Mouse (Mus musculus): ENCODE data around the gene Gm10642. TPM values are rescaled to one million over a fixed set of nuclear protein-coding genes. Genes with fewer than 3 reads are reported as not detected.

Gene Gm10642
- polyA plus RNA-seq, 1 experiment from 2014 or later, result 1.4 TPM

DNA sequence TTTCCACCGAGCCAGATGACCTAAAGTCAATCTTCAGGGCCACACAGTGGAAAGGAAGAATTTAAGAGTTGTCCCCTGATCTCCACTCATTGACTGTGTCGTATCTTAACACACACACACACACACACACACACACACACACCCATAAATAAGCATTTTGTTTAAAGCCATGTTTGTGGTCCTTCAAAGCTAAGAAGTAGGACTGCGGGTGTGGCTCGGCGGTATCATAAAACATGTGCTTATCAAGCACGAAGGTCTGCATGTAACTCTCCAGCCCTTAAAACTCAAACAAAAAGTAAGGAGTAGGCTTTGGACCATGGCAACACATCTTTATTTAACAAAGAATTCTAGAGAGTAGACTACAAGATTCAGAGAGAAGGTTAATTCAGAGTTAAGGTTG lies 14.3 kb downstream of the Gm10642 start:
- Histone ChIP-seq H3K9me3 (ENCODE audit: control insufficient read depth) (no peaks in the 10 kb centered on the region), H3K4me3 (ENCODE audit: low read depth, low read length) (no peak overlapping the region), H3K27me3 (replicated peaks; ENCODE audit: control insufficient read depth, insufficient read depth, low read length) (no peaks in the 10 kb centered on the region), H3K4me2 (replicated peaks; ENCODE audit: low read depth) (no peak overlapping the region), H3K4me1 (replicated peaks; ENCODE audit: control insufficient read depth, insufficient read depth, low read length) (no peaks in the 10 kb centered on the region), H3K27ac (ENCODE audit: low read depth, low read length) (no peak overlapping the region), H3K9ac (ENCODE audit: low read depth, low read length) (no peak overlapping the region), H3K36me3 (ENCODE audit: control insufficient read depth, insufficient read depth) (no peaks in the 10 kb centered on the region)
- WGBS, result 43% methylated on average over 6 of the region's 6 CpGs
- no peak for ATAC-seq
- no peak for TF ChIP-seq CTCF (IDR thresholded peaks at IDR 0.05; ENCODE audit: low read depth)

DNA sequence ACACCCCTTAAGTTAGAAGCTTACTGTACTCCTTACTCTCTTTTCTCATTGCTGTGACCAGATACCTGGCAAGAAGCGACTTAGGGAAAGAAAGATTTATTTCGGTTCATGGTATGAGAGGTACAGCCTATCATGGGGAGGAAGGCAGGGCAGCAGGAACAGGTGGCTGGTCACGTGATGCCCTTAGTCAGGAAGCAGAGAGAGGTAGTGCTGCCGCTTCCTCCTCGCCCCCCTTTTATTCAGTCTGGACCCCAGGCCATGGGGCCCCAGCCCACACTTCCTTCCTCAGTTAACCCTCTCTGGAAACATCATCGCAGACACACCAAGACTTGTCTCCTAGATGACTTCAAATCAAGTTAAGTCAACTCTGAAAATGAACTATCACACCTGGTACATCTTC lies 15.2 kb downstream of the Gm10642 start:
- no peaks in the 10 kb centered on the region for H3K9me3 ChIP-seq (ENCODE audit: control insufficient read depth)
- H3K27me3 ChIP-seq (replicated peaks; ENCODE audit: control insufficient read depth, insufficient read depth, low read length), result no peaks in the 10 kb centered on the region
- TF ChIP-seq CTCF (IDR thresholded peaks at IDR 0.05; ENCODE audit: low read depth), result no peak
- no peak overlapping the region for H3K4me2 ChIP-seq (replicated peaks; ENCODE audit: low read depth)
- H3K4me1 ChIP-seq (replicated peaks; ENCODE audit: control insufficient read depth, insufficient read depth, low read length), result no peaks in the 10 kb centered on the region
- H3K36me3 ChIP-seq (ENCODE audit: control insufficient read depth, insufficient read depth), result no peaks in the 10 kb centered on the region
- no peak for ATAC-seq
- H3K9ac ChIP-seq (ENCODE audit: low read depth, low read length), result no peak overlapping the region
- H3K27ac ChIP-seq (ENCODE audit: low read depth, low read length), result no peak overlapping the region
- H3K4me3 ChIP-seq (ENCODE audit: low read depth, low read length), result no peak overlapping the region
- WGBS, result 63% methylated on average over 6 of the region's 6 CpGs

DNA sequence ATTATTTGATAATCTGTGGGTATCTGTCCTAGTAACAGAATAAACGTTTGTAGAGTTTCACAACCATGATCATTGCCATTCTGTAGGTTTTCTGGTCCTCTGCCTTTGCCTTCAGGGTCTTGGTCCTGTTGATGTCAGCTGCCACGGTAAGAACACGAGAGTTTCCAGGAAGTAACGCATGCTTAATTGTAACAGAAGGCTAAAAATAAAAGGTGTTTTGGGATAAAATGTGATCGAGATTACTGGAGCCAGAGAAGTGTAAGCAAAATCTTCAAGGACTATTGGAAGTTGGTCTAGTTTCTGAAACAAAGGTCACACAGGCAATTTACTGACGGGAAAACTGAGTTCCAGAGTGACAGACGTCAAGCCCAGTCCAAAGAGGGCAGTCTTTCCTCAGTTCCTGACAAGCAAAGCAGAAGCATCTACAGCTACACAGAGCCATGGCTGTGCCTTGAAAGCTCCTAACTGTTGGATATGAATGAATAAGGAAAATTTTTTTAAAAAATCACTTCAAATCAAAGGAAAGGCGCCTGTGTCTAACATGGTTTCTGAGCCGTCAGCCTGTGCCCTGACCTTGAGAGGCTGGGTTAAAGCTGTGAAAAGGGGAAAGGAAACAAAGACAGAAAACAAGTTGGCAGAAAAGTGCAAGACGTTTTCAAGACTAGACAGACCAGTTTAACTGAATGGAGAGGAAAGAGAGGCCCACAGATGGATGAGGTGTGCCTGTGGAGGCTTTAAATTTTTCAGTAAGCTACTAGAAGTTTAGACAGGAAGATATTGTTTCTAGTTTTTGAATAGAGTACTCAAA lies 15.9 kb downstream of the Gm10642 start:
- no peak for ATAC-seq
- peak; percentile 75 for TF ChIP-seq CTCF (IDR thresholded peaks at IDR 0.05; ENCODE audit: low read depth)
- Histone ChIP-seq H3K36me3 (ENCODE audit: control insufficient read depth, insufficient read depth) (no peaks in the 10 kb centered on the region), H3K4me3 (ENCODE audit: low read depth, low read length) (no peak overlapping the region), H3K4me1 (replicated peaks; ENCODE audit: control insufficient read depth, insufficient read depth, low read length) (no peaks in the 10 kb centered on the region), H3K9me3 (ENCODE audit: control insufficient read depth) (no peaks in the 10 kb centered on the region), H3K9ac (ENCODE audit: low read depth, low read length) (no peak overlapping the region), H3K4me2 (replicated peaks; ENCODE audit: low read depth) (no peak overlapping the region), H3K27me3 (replicated peaks; ENCODE audit: control insufficient read depth, insufficient read depth, low read length) (no peaks in the 10 kb centered on the region), H3K27ac (ENCODE audit: low read depth, low read length) (no peak overlapping the region)
- WGBS, result 36% methylated on average over 10 of the region's 10 CpGs

DNA sequence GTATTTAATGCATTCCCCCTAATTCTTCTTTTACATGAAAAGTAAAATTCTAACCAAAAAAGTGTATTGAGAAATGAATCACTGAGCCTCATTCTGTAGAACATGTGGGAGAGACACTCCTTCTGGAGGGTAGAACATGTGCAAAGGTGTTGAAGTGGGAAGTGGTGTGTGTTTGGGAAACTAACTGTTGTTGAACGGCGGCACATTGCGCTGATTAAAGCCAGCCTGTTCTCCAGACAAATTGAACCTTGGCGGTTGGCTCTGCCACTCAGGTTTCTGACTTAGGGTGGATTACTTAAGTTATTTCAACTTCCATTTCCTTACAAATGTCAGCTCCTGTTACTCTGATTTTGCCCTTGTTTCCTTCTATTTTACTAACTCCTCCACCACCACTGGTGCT lies 17.6 kb downstream of the Gm10642 start:
- WGBS, result 93% methylated on average over 4 of the region's 4 CpGs
- Histone ChIP-seq H3K27ac (ENCODE audit: low read depth, low read length) (no peak overlapping the region), H3K36me3 (ENCODE audit: control insufficient read depth, insufficient read depth) (no peaks in the 10 kb centered on the region), H3K9me3 (ENCODE audit: control insufficient read depth) (no peaks in the 10 kb centered on the region), H3K27me3 (replicated peaks; ENCODE audit: control insufficient read depth, insufficient read depth, low read length) (no peaks in the 10 kb centered on the region), H3K9ac (ENCODE audit: low read depth, low read length) (no peak overlapping the region), H3K4me1 (replicated peaks; ENCODE audit: control insufficient read depth, insufficient read depth, low read length) (no peaks in the 10 kb centered on the region), H3K4me3 (ENCODE audit: low read depth, low read length) (no peak overlapping the region), H3K4me2 (replicated peaks; ENCODE audit: low read depth) (no peak overlapping the region)
- no peak for ATAC-seq
- no peak for TF ChIP-seq CTCF (IDR thresholded peaks at IDR 0.05; ENCODE audit: low read depth)

DNA sequence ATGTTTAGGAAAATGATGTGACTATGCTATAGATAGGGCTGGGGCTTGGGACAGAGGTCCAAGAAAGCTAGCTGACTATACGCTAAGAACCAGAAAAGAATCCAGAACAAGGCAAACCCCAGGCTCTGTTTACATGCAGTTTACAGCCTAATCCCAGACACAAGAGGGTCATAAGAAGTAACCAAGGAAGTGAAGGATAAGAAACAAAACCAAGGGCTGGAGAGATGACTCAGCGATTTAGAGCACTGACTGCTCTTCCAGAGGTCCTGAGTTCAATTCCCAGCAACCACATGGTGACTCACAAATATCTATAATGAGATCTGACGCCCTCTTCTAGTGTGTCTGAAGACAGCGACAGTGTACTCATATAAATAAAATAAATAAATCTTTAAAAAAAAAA lies 19.1 kb downstream of the Gm10642 start:
- Histone ChIP-seq H3K9me3 (ENCODE audit: control insufficient read depth) (no peaks in the 10 kb centered on the region), H3K4me3 (ENCODE audit: low read depth, low read length) (no peak overlapping the region), H3K27ac (ENCODE audit: low read depth, low read length) (no peak overlapping the region), H3K9ac (ENCODE audit: low read depth, low read length) (no peak overlapping the region), H3K27me3 (replicated peaks; ENCODE audit: control insufficient read depth, insufficient read depth, low read length) (no peaks in the 10 kb centered on the region), H3K4me2 (replicated peaks; ENCODE audit: low read depth) (no peak overlapping the region), H3K4me1 (replicated peaks; ENCODE audit: control insufficient read depth, insufficient read depth, low read length) (no peaks in the 10 kb centered on the region), H3K36me3 (ENCODE audit: control insufficient read depth, insufficient read depth) (no peaks in the 10 kb centered on the region)
- no peak for ATAC-seq
- no peak for TF ChIP-seq CTCF (IDR thresholded peaks at IDR 0.05; ENCODE audit: low read depth)
- WGBS, result 76% methylated on average over 4 of the region's 4 CpGs

DNA sequence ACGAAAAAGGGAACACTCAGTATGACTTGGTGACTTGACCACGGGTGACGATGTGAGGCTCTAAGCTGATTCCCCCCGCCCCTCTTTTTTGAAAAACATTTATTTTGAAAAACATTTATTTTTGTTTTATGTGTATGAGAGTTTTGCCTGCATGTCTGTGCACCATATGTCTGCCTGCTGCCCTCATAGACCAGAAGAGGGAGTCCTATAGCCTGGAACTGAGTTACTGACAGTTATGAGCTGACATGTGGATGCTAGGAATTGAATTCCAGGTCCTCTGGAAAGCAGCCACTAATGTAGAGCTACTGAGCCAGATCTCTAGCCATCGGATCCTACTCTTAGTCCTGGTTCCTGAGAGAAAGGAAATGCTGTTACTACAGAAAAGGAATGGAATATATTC lies 19.9 kb downstream of the Gm10642 start:
- no peak overlapping the region for H3K4me3 ChIP-seq (ENCODE audit: low read depth, low read length)
- peak; percentile 42 for TF ChIP-seq CTCF (IDR thresholded peaks at IDR 0.05; ENCODE audit: low read depth)
- no peak overlapping the region for H3K4me2 ChIP-seq (replicated peaks; ENCODE audit: low read depth)
- no peaks in the 10 kb centered on the region for H3K36me3 ChIP-seq (ENCODE audit: control insufficient read depth, insufficient read depth)
- no peak for ATAC-seq
- no peaks in the 10 kb centered on the region for H3K27me3 ChIP-seq (replicated peaks; ENCODE audit: control insufficient read depth, insufficient read depth, low read length)
- H3K9ac ChIP-seq (ENCODE audit: low read depth, low read length), result no peak overlapping the region
- 90% methylated on average over 5 of the region's 5 CpGs for WGBS
- no peaks in the 10 kb centered on the region for H3K9me3 ChIP-seq (ENCODE audit: control insufficient read depth)
- no peak overlapping the region for H3K27ac ChIP-seq (ENCODE audit: low read depth, low read length)
- H3K4me1 ChIP-seq (replicated peaks; ENCODE audit: control insufficient read depth, insufficient read depth, low read length), result no peaks in the 10 kb centered on the region

Measured in intestine, postnatal 0 days (tissue).